Mouse (Mus musculus): Measurements from ENCODE around the gene Trim25. TPM values are rescaled to one million over a fixed set of nuclear protein-coding genes. Genes with fewer than 3 reads are reported as not detected.
"Not testable (repeated sequence)": the region's sequence is repeated elsewhere in the genome, so short reads cannot be mapped to it uniquely, and the experiment has no call there.

The Trim25 gene
- polyA plus RNA-seq, 1 experiment from 2014 or later: 13.2 TPM

DNA sequence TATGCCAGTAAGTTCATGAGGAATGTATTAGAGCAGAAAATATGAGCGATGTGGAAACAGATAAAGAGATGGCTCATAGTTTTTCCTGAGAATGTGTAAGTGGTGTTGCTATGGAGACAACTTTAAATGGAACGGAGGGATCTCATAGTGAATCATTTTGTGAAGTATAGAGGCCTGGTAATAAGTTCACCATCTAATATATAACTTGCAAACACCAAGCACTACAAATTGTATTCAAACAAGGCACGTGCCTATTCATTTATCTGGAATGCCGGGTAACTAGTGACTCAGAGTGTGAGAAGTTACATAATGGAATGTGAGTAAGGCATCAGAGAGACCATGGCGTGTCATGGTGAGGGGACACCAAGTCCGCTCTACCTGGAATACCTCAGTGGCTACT is 39.3 kb downstream of the Trim25 start:
- no peaks in the 10 kb centered on the region for H3K4me1 ChIP-seq (ENCODE audit: control insufficient read depth, insufficient read depth, low read length)
- H3K36me3 ChIP-seq (ENCODE audit: control insufficient read depth, insufficient read depth, low read length): peaks cover 45% of the 10 kb centered on the region
- H3K4me3 ChIP-seq (ENCODE audit: low read length): no peak overlapping the region
- no peak overlapping the region for H3K9ac ChIP-seq (ENCODE audit: low read depth, low read length)
- 90% methylated on average over 6 of the region's 6 CpGs for WGBS
- H3K27me3 ChIP-seq (ENCODE audit: control insufficient read depth, insufficient read depth, low read length): no peaks in the 10 kb centered on the region
- H3K9me3 ChIP-seq (ENCODE audit: control insufficient read depth, low read length): no peaks in the 10 kb centered on the region
- no peak for ATAC-seq (ENCODE audit: low FRiP score, low TSS enrichment)
- no peak overlapping the region for H3K27ac ChIP-seq (ENCODE audit: low read depth, low read length)
- H3K4me2 ChIP-seq (replicated peaks; ENCODE audit: low read depth, low read length): no peak overlapping the region

DNA sequence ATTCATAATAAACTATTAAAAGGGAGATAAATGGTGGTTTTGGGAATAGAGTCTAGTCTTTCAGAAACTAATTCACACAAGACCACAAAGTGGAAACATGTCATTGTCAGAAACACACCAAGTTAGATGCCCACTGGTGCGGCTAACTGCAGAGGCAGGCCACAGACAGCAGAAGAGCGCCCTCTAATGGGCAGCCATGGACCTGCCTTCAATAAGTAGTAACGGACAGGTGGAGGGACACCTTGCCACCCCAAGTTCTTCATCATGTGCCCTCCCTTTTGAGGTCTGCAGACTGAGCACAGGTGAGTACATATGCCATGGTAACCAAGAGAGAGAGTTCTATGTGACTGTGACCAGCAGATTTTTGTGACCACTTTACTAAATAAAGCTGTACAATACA is 40.1 kb downstream of the Trim25 start:
- 26% methylated on average over 3 of the region's 3 CpGs for WGBS

DNA sequence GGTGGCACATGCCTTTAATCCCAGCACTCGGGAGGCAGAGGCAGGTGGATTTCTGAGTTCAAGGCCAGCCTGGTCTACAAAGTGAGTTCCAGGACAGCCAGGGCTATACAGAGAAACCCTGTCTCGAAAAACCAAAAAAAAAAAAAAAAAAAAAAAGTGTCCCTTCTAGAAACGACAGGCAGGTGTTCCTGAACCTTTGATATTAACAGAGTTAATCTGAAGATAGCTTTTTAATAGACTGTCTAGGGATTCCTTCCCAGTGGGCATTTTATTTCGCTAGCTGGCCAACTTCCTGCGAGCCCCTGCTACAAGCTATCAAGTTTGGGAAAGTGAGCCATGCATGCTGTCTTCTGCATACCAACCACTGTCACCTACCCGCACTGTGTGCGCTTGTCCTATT is 41.9 kb downstream of the Trim25 start:
- H3K27ac ChIP-seq (ENCODE audit: low read depth, low read length); H3K9me3 ChIP-seq (ENCODE audit: control insufficient read depth, low read length); H3K4me2 ChIP-seq (replicated peaks; ENCODE audit: low read depth, low read length); ATAC-seq (ENCODE audit: low FRiP score, low TSS enrichment); H3K9ac ChIP-seq (ENCODE audit: low read depth, low read length); H3K4me3 ChIP-seq (ENCODE audit: low read length); H3K4me1 ChIP-seq (ENCODE audit: control insufficient read depth, insufficient read depth, low read length); H3K27me3 ChIP-seq (ENCODE audit: control insufficient read depth, insufficient read depth, low read length): not testable (repeated sequence)
- 91% methylated on average over 6 of the region's 7 CpGs for WGBS
- H3K36me3 ChIP-seq (ENCODE audit: control insufficient read depth, insufficient read depth, low read length): peaks cover 61% of the 10 kb centered on the region

More for the DNA sequence above, 40.1 kb downstream of the Trim25 start:
- ATAC-seq (ENCODE audit: low FRiP score, low TSS enrichment): no peak
- Histone ChIP-seq H3K9ac (ENCODE audit: low read depth, low read length) (no peak overlapping the region), H3K36me3 (ENCODE audit: control insufficient read depth, insufficient read depth, low read length) (peaks cover 50% of the 10 kb centered on the region), H3K27me3 (ENCODE audit: control insufficient read depth, insufficient read depth, low read length) (no peaks in the 10 kb centered on the region), H3K4me3 (ENCODE audit: low read length) (no peak overlapping the region), H3K9me3 (ENCODE audit: control insufficient read depth, low read length) (no peaks in the 10 kb centered on the region), H3K4me1 (ENCODE audit: control insufficient read depth, insufficient read depth, low read length) (no peaks in the 10 kb centered on the region), H3K27ac (ENCODE audit: low read depth, low read length) (no peak overlapping the region), H3K4me2 (replicated peaks; ENCODE audit: low read depth, low read length) (no peak overlapping the region)

DNA sequence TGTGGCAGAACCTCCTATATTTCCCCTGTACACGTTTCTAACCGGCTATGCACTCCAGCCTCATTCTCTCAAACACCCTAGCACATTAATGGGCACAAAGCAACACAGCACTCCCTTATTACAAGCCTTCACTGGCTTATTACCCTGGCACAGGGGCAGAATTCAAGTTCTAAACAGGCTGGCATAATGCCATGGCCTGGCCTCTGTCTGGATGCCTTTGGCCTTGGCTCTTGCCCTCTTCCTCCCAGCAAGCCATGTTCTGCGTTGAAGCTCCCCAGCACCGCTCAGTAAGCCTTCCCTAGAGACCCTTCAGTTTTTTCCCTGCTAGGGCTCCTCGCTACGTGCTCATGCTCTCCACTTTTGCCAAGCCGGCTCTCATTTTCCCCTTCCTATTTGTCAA is 43.9 kb downstream of the Trim25 start:
- Histone ChIP-seq H3K9me3 (ENCODE audit: control insufficient read depth, low read length) (no peaks in the 10 kb centered on the region), H3K36me3 (ENCODE audit: control insufficient read depth, insufficient read depth, low read length) (peaks cover 68% of the 10 kb centered on the region), H3K27me3 (ENCODE audit: control insufficient read depth, insufficient read depth, low read length) (no peaks in the 10 kb centered on the region), H3K4me2 (replicated peaks; ENCODE audit: low read depth, low read length) (no peak overlapping the region), H3K9ac (ENCODE audit: low read depth, low read length) (no peak overlapping the region), H3K4me3 (ENCODE audit: low read length) (no peak overlapping the region), H3K27ac (ENCODE audit: low read depth, low read length) (no peak overlapping the region), H3K4me1 (ENCODE audit: control insufficient read depth, insufficient read depth, low read length) (no peaks in the 10 kb centered on the region)
- WGBS: 90% methylated on average over 7 of the region's 7 CpGs
- no peak for ATAC-seq (ENCODE audit: low FRiP score, low TSS enrichment)

DNA sequence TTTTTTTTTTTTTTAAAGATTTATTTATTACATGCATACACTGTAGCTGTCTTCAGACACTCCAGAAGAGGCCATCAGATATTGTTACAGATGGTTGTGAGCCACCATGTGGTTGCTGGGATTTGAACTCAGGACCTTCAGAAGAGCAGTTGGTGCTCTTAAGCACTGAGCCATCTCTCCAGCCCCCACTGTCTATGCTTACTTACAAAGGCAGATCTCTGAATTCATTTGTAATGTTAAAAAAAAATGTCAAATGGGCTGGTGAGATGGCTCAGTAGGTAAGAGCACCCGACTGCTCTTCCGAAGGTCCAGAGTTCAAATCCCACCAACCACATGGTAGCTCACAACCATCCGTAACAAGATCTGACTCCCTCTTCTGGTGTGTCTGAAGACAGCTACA is 46.3 kb downstream of the Trim25 start:
- H3K9me3 ChIP-seq (ENCODE audit: control insufficient read depth, low read length); H3K4me2 ChIP-seq (replicated peaks; ENCODE audit: low read depth, low read length); H3K9ac ChIP-seq (ENCODE audit: low read depth, low read length); H3K27ac ChIP-seq (ENCODE audit: low read depth, low read length); H3K4me3 ChIP-seq (ENCODE audit: low read length); ATAC-seq (ENCODE audit: low FRiP score, low TSS enrichment); H3K27me3 ChIP-seq (ENCODE audit: control insufficient read depth, insufficient read depth, low read length); H3K4me1 ChIP-seq (ENCODE audit: control insufficient read depth, insufficient read depth, low read length): not testable (repeated sequence)
- 97% methylated on average over 3 of the region's 3 CpGs for WGBS
- H3K36me3 ChIP-seq (ENCODE audit: control insufficient read depth, insufficient read depth, low read length): peaks cover 73% of the 10 kb centered on the region

DNA sequence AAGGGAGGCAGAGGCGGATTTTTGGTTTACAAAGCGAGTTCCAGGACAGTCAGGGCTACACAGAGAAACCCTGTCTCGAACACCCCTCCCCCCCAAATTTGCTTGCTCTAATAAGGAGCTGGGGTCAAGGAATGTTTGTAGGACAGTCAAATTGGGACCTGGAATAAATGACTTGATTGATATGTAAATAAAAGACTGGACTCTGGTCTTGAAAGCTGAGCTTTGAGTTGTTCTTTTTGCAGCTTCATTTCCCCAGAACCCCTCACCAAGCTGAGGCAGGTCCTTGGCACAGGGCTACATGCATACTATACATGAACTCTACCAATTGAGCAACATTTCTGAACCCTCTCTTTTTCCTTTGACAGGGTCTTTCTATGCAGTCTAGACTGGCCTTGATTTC is 46.8 kb downstream of the Trim25 start:
- Histone ChIP-seq H3K4me1 (ENCODE audit: control insufficient read depth, insufficient read depth, low read length) (no peaks in the 10 kb centered on the region), H3K4me3 (ENCODE audit: low read length) (no peak overlapping the region), H3K27me3 (ENCODE audit: control insufficient read depth, insufficient read depth, low read length) (no peaks in the 10 kb centered on the region), H3K9ac (ENCODE audit: low read depth, low read length) (no peak overlapping the region), H3K4me2 (replicated peaks; ENCODE audit: low read depth, low read length) (no peak overlapping the region), H3K36me3 (ENCODE audit: control insufficient read depth, insufficient read depth, low read length) (peaks cover 74% of the 10 kb centered on the region), H3K9me3 (ENCODE audit: control insufficient read depth, low read length) (no peaks in the 10 kb centered on the region), H3K27ac (ENCODE audit: low read depth, low read length) (no peak overlapping the region)
- no peak for ATAC-seq (ENCODE audit: low FRiP score, low TSS enrichment)
- WGBS: 96% methylated on average over 3 of the region's 3 CpGs

DNA sequence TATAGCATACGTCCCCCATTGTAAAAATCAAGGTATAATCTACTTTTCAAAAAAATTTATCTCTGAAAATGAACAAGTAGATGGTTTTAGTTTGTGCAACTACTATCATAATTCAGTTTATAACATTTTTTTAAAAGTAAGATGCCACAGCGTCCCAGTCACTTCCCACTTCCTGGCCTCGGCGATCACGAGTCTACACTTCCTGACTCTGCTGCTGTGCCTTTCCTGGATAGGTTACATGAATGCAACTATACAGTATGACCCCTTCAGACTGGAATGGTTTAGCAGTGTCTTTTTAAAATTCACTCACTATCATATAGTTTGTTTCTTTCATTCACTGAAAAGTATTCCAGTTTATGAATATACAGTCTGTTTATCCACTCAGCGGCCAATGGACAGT is 52.6 kb downstream of the Trim25 start:
- H3K27me3 ChIP-seq (ENCODE audit: control insufficient read depth, insufficient read depth, low read length): no peaks in the 10 kb centered on the region
- no peak overlapping the region for H3K4me3 ChIP-seq (ENCODE audit: low read length)
- H3K4me2 ChIP-seq (replicated peaks; ENCODE audit: low read depth, low read length): no peak overlapping the region
- no peaks in the 10 kb centered on the region for H3K9me3 ChIP-seq (ENCODE audit: control insufficient read depth, low read length)
- H3K9ac ChIP-seq (ENCODE audit: low read depth, low read length): no peak overlapping the region
- WGBS: 86% methylated on average over 6 of the region's 6 CpGs
- H3K4me1 ChIP-seq (ENCODE audit: control insufficient read depth, insufficient read depth, low read length): no peaks in the 10 kb centered on the region
- ATAC-seq (ENCODE audit: low FRiP score, low TSS enrichment): no peak
- H3K27ac ChIP-seq (ENCODE audit: low read depth, low read length): no peak overlapping the region
- H3K36me3 ChIP-seq (ENCODE audit: control insufficient read depth, insufficient read depth, low read length): peaks cover 44% of the 10 kb centered on the region

DNA sequence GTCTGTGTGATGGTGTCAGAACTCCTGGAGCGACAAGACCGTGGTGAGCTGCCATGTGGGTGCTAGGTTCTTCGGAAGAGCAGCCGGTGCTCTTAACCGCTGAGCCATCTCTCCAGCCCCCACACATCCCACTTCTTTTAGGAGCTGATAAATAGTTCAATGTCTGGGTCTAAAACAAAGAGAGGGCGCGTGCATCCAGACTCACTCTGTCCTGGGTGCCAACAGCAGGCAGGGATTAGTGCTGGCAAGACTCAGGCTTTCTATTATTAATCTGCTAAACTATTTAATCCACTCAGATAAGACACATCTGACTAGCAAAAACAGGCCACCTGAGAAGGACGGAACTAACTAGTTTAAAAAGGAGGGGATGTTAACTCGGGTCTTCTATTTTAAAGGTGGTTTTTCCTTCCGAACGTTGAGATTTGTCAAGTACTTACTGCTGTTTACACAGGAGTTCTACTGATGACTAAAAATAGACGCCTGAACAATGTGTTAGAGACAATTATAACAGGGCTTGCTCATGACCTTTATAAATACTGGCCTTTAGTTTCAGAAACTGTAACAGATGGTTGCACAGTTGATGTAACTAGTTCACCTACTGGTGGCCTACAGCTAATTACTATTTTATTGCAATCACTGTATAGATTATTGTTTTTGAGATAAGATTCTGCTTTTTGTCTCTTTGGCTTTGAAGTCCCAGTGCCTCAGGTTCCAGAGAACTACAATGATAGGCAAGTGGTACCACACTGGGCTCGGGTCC is 56.9 kb downstream of the Trim25 start:
- H3K4me2 ChIP-seq (replicated peaks; ENCODE audit: low read depth, low read length): no peak overlapping the region
- ATAC-seq (ENCODE audit: low FRiP score, low TSS enrichment): no peak

DNA sequence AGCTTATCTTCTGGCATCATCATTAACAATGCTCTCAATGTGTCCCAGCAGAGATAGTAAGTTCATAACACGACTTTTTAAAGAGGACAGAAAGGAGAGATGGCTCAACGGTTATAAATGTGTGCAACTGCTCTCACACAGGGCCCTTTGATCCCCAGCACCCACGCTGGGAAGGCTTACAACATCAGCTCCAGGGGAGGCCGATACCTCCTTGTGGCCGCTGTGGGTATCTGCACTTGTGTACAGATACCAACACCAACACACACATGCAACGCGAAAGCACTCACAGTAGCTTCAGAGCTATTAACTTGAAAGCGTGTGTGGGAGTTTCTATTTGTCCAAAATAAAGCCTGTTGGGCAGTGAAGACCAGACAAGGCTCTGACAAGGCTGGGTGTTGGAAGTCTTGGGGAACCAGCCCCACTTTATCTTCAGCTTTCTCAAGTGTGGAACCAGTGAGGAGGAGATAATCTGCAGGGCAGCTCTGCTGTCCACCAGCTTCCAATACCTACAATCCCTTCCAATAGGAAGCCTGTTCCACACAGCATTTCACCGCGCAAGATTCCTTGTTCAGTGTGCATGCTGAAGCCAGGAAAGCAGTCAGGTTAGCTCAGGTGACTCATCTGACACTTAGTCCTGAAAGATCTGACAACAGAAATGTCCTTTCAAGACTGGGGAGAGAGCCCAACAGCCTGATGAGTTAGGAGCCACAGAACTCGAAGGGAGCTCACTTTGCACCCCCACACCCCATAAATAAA is 59.5 kb downstream of the Trim25 start:
- 71% methylated on average over 11 of the region's 11 CpGs for WGBS
- Histone ChIP-seq H3K4me2 (replicated peaks; ENCODE audit: low read depth, low read length) (peak overlapping the region; percentile 87), H3K4me1 (ENCODE audit: control insufficient read depth, insufficient read depth, low read length) (peaks cover 14% of the 10 kb centered on the region), H3K27ac (ENCODE audit: low read depth, low read length) (no peak overlapping the region), H3K9ac (ENCODE audit: low read depth, low read length) (peak overlapping the region; percentile 14; the same call in 1 of the 2 replicates), H3K36me3 (ENCODE audit: control insufficient read depth, insufficient read depth, low read length) (peaks cover 4% of the 10 kb centered on the region; the same call in 1 of the 2 replicates), H3K27me3 (ENCODE audit: control insufficient read depth, insufficient read depth, low read length) (no peaks in the 10 kb centered on the region), H3K9me3 (ENCODE audit: control insufficient read depth, low read length) (no peaks in the 10 kb centered on the region), H3K4me3 (ENCODE audit: low read length) (peak overlapping the region; percentile 72)
- ATAC-seq (ENCODE audit: low FRiP score, low TSS enrichment): no peak

More for the DNA sequence above, 56.9 kb downstream of the Trim25 start:
- Histone ChIP-seq H3K4me3 (ENCODE audit: low read length) (no peak overlapping the region), H3K9me3 (ENCODE audit: control insufficient read depth, low read length) (no peaks in the 10 kb centered on the region), H3K4me1 (ENCODE audit: control insufficient read depth, insufficient read depth, low read length) (peaks cover 14% of the 10 kb centered on the region), H3K9ac (ENCODE audit: low read depth, low read length) (no peak overlapping the region), H3K27ac (ENCODE audit: low read depth, low read length) (no peak overlapping the region), H3K27me3 (ENCODE audit: control insufficient read depth, insufficient read depth, low read length) (no peaks in the 10 kb centered on the region), H3K36me3 (ENCODE audit: control insufficient read depth, insufficient read depth, low read length) (peaks cover 12% of the 10 kb centered on the region)
- WGBS: 84% methylated on average over 13 of the region's 13 CpGs
